Mouse (Mus musculus): ENCODE measurements around the gene Cep290. TPM values are rescaled to one million over a fixed set of nuclear protein-coding genes. Genes with fewer than 3 reads are reported as not detected.
A peak's percentile ranks its signal among the peaks of the same experiment; 100 is the strongest.

Cep290 gene
- polyA plus RNA-seq, 1 experiment from 2014 or later, result 4.4 TPM

GRCm38 (mm10) chr10:100588524-100588923, 101.2 kb downstream of the Cep290 start:
- no peaks in the 10 kb centered on the region for H3K9me3 ChIP-seq (ENCODE audit: low read length)
- H3K4me3 ChIP-seq (ENCODE audit: low read length), result peak overlapping the region; percentile 85
- H3K27ac ChIP-seq (ENCODE audit: low read length), result peak overlapping the region; percentile 77
- H3K4me2 ChIP-seq (replicated peaks; ENCODE audit: low read depth, low read length), result peak overlapping the region; percentile 78
- peaks cover 7% of the 10 kb centered on the region for H3K36me3 ChIP-seq (ENCODE audit: insufficient read depth, low read length)
- peak; percentile 39 for ATAC-seq (ENCODE audit: low FRiP score, low TSS enrichment)
- H3K27me3 ChIP-seq (ENCODE audit: insufficient read depth, low read length), result no peaks in the 10 kb centered on the region
- peak overlapping the region; percentile 86 for H3K9ac ChIP-seq (replicated peaks; ENCODE audit: low read length)
- H3K4me1 ChIP-seq (ENCODE audit: insufficient read depth, low read length), result peaks cover 3% of the 10 kb centered on the region; the same call in 1 of the 2 replicates
- 38% methylated on average over 7 of the region's 7 CpGs for WGBS

GRCm38 (mm10) chr10:100588932-100589388, 101.6 kb downstream of the Cep290 start:
- Histone ChIP-seq H3K27ac (ENCODE audit: low read length) (peak overlapping the region; percentile 77), H3K9me3 (ENCODE audit: low read length) (no peaks in the 10 kb centered on the region), H3K36me3 (ENCODE audit: insufficient read depth, low read length) (peaks cover 6% of the 10 kb centered on the region), H3K9ac (replicated peaks; ENCODE audit: low read length) (peak overlapping the region; percentile 86), H3K4me3 (ENCODE audit: low read length) (peak overlapping the region; percentile 85), H3K4me2 (replicated peaks; ENCODE audit: low read depth, low read length) (peak overlapping the region; percentile 78), H3K27me3 (ENCODE audit: insufficient read depth, low read length) (no peaks in the 10 kb centered on the region), H3K4me1 (ENCODE audit: insufficient read depth, low read length) (peaks cover 3% of the 10 kb centered on the region; the same call in 1 of the 2 replicates)
- ATAC-seq (ENCODE audit: low FRiP score, low TSS enrichment), result peak; percentile 99
- under 1% methylated on average over 31 of the region's 31 CpGs for WGBS

DNA sequence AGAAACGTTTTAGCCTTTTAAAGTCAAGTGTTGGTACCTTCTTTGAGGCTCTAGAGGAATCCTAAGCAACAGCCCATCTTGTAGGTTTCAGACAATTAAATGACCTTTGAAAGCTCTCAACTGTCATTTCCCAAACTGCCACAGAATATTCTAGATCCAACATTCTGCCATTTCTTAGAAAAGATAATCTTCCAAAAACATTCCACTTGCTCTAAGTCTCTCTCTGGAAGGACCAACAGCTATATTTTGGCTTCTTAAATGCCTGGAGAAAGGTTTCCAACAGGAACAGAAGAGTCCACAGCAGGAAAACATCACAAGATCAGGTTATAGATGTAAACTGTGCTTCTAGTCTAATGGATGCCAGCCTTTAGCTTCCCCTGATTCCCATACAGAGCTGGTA, 103.0 kb downstream of the Cep290 start, which contains the start of the genes 4930430F08Rik and 1700017N19Rik:
TSS of gene 4930430F08Rik (minus strand) at position 101 of the 400 bp plus-strand sequence.
TSS of gene 1700017N19Rik (plus strand) at position 162 of the 400 bp plus-strand sequence.
- ATAC-seq (ENCODE audit: low FRiP score, low TSS enrichment), result no peak

GRCm38 (mm10) chr10:100598339-100598738, 111.0 kb downstream of the Cep290 start:
- H3K4me1 ChIP-seq (ENCODE audit: insufficient read depth, low read length), result no peaks in the 10 kb centered on the region
- no peak overlapping the region for H3K4me2 ChIP-seq (replicated peaks; ENCODE audit: low read depth, low read length)
- WGBS, result 35% methylated on average over 3 of the region's 3 CpGs
- H3K27ac ChIP-seq (ENCODE audit: low read length), result no peak overlapping the region
- H3K4me3 ChIP-seq (ENCODE audit: low read length), result no peak overlapping the region
- H3K36me3 ChIP-seq (ENCODE audit: insufficient read depth, low read length), result no peaks in the 10 kb centered on the region
- H3K9me3 ChIP-seq (ENCODE audit: low read length), result no peaks in the 10 kb centered on the region
- H3K27me3 ChIP-seq (ENCODE audit: insufficient read depth, low read length), result no peaks in the 10 kb centered on the region
- peak; percentile 61 for ATAC-seq (ENCODE audit: low FRiP score, low TSS enrichment)
- H3K9ac ChIP-seq (replicated peaks; ENCODE audit: low read length), result no peak overlapping the region

More for the DNA sequence above, 103.0 kb downstream of the Cep290 start, which contains the start of the genes 4930430F08Rik and 1700017N19Rik:
- Histone ChIP-seq H3K4me3 (ENCODE audit: low read length) (peak within 1 kb of the TSS; percentile 85), H3K27ac (ENCODE audit: low read length) (no peak within 1 kb of the TSS), H3K36me3 (ENCODE audit: insufficient read depth, low read length) (no peaks in the 10 kb centered on the region), H3K4me1 (ENCODE audit: insufficient read depth, low read length) (peaks cover 3% of the 10 kb centered on the region; the same call in 1 of the 2 replicates), H3K9ac (replicated peaks; ENCODE audit: low read length) (no peak within 1 kb of the TSS), H3K27me3 (ENCODE audit: insufficient read depth, low read length) (no peaks in the 10 kb centered on the region), H3K9me3 (ENCODE audit: low read length) (no peaks in the 10 kb centered on the region), H3K4me2 (replicated peaks; ENCODE audit: low read depth, low read length) (peak within 1 kb of the TSS; percentile 78)
- 85% methylated on average over 1 of the region's 1 CpGs for WGBS

DNA sequence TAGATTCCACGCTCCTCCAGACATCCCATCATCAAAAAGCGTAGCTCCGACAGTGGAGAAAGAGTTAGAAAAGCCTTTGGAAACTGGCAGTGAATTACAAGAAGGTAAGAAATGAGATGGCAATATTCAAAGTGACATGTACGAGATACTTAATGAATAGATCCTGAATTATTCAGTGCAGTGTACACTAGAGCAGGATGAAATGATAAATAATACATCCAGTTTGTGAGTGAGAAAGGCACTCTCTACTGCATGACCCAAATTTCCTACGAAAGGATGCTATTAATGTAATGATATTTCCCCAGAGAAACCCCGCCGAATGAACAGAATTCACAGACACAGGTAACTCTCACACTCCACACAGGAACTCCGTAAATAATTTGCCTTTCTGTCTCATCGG, 116.2 kb downstream of the Cep290 start:
- H3K36me3 ChIP-seq (ENCODE audit: insufficient read depth, low read length), result no peaks in the 10 kb centered on the region
- no peaks in the 10 kb centered on the region for H3K4me1 ChIP-seq (ENCODE audit: insufficient read depth, low read length)
- no peak overlapping the region for H3K4me2 ChIP-seq (replicated peaks; ENCODE audit: low read depth, low read length)
- no peak overlapping the region for H3K4me3 ChIP-seq (ENCODE audit: low read length)
- ATAC-seq (ENCODE audit: low FRiP score, low TSS enrichment), result no peak
- H3K9ac ChIP-seq (replicated peaks; ENCODE audit: low read length), result no peak overlapping the region
- WGBS, result 91% methylated on average over 9 of the region's 9 CpGs
- H3K9me3 ChIP-seq (ENCODE audit: low read length), result no peaks in the 10 kb centered on the region
- no peak overlapping the region for H3K27ac ChIP-seq (ENCODE audit: low read length)
- H3K27me3 ChIP-seq (ENCODE audit: insufficient read depth, low read length), result no peaks in the 10 kb centered on the region

DNA sequence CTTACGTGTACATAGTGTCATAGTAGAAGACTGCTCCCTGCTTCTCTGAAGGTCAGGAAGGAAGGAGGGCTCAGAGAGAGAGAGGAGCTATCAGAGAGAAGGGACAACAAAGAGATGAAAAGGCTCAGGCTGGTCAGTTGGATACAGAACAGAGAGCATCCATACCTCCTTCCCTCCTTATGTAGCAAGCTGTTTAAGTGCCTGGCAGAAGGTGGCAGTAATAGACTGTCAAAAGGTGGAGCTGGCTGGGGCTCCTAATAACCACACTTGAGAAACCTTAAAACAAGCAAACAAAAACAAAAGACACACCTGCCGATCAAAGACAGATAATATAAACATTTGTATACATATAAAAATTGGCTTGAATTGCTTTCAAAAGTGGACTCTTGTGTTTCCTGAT, 116.9 kb downstream of the Cep290 start:
- Histone ChIP-seq H3K4me1 (ENCODE audit: insufficient read depth, low read length) (no peaks in the 10 kb centered on the region), H3K27ac (ENCODE audit: low read length) (no peak overlapping the region), H3K9me3 (ENCODE audit: low read length) (no peaks in the 10 kb centered on the region), H3K9ac (replicated peaks; ENCODE audit: low read length) (no peak overlapping the region), H3K4me3 (ENCODE audit: low read length) (no peak overlapping the region), H3K36me3 (ENCODE audit: insufficient read depth, low read length) (no peaks in the 10 kb centered on the region), H3K4me2 (replicated peaks; ENCODE audit: low read depth, low read length) (no peak overlapping the region), H3K27me3 (ENCODE audit: insufficient read depth, low read length) (no peaks in the 10 kb centered on the region)
- no peak for ATAC-seq (ENCODE audit: low FRiP score, low TSS enrichment)
- WGBS, result 50% methylated on average over 2 of the region's 2 CpGs

GRCm38 (mm10) chr10:100617233-100617903, 130.0 kb downstream of the Cep290 start:
- Histone ChIP-seq H3K27me3 (ENCODE audit: insufficient read depth, low read length) (no peaks in the 10 kb centered on the region), H3K9me3 (ENCODE audit: low read length) (no peaks in the 10 kb centered on the region), H3K9ac (replicated peaks; ENCODE audit: low read length) (no peak overlapping the region), H3K27ac (ENCODE audit: low read length) (no peak overlapping the region), H3K4me3 (ENCODE audit: low read length) (no peak overlapping the region), H3K4me2 (replicated peaks; ENCODE audit: low read depth, low read length) (no peak overlapping the region), H3K36me3 (ENCODE audit: insufficient read depth, low read length) (no peaks in the 10 kb centered on the region), H3K4me1 (ENCODE audit: insufficient read depth, low read length) (no peaks in the 10 kb centered on the region)
- ATAC-seq (ENCODE audit: low FRiP score, low TSS enrichment), result no peak
- WGBS, result 90% methylated on average over 6 of the region's 6 CpGs

GRCm38 (mm10) chr10:100619474-100619873, 132.1 kb downstream of the Cep290 start:
- Histone ChIP-seq H3K4me2 (replicated peaks; ENCODE audit: low read depth, low read length) (no peak overlapping the region), H3K36me3 (ENCODE audit: insufficient read depth, low read length) (no peaks in the 10 kb centered on the region), H3K9me3 (ENCODE audit: low read length) (no peaks in the 10 kb centered on the region), H3K4me3 (ENCODE audit: low read length) (no peak overlapping the region), H3K27ac (ENCODE audit: low read length) (no peak overlapping the region), H3K4me1 (ENCODE audit: insufficient read depth, low read length) (no peaks in the 10 kb centered on the region), H3K27me3 (ENCODE audit: insufficient read depth, low read length) (no peaks in the 10 kb centered on the region), H3K9ac (replicated peaks; ENCODE audit: low read length) (no peak overlapping the region)
- 87% methylated on average over 7 of the region's 7 CpGs for WGBS
- ATAC-seq (ENCODE audit: low FRiP score, low TSS enrichment), result no peak

GRCm38 (mm10) chr10:100620040-100620439, 132.7 kb downstream of the Cep290 start:
- Histone ChIP-seq H3K9ac (replicated peaks; ENCODE audit: low read length) (no peak overlapping the region), H3K4me2 (replicated peaks; ENCODE audit: low read depth, low read length) (no peak overlapping the region), H3K27ac (ENCODE audit: low read length) (no peak overlapping the region), H3K36me3 (ENCODE audit: insufficient read depth, low read length) (no peaks in the 10 kb centered on the region), H3K9me3 (ENCODE audit: low read length) (no peaks in the 10 kb centered on the region), H3K27me3 (ENCODE audit: insufficient read depth, low read length) (no peaks in the 10 kb centered on the region), H3K4me3 (ENCODE audit: low read length) (no peak overlapping the region), H3K4me1 (ENCODE audit: insufficient read depth, low read length) (no peaks in the 10 kb centered on the region)
- WGBS, result 91% methylated on average over 12 of the region's 12 CpGs
- no peak for ATAC-seq (ENCODE audit: low FRiP score, low TSS enrichment)

DNA sequence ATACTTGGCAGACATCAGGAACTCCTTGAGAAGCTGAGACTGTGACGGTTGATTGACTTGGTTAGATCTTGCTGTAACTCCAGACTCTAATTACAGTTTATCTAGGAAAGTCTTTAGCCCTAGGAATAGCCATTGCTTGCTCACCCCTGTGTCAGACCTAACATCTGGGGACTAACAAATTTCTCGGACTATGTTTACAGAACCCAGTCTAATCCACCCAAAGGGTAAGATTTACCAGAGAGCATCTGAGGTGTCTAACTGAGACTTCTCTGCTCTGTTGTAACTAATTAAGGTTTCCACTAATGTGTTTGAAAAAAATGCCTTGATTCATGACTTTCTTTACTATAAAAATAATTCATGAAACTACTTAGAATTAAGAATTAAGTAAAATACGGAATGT, 135.1 kb downstream of the Cep290 start:
- WGBS, result 25% methylated on average over 3 of the region's 3 CpGs
- Histone ChIP-seq H3K27ac (ENCODE audit: low read length) (no peak overlapping the region), H3K36me3 (ENCODE audit: insufficient read depth, low read length) (no peaks in the 10 kb centered on the region), H3K4me1 (ENCODE audit: insufficient read depth, low read length) (no peaks in the 10 kb centered on the region), H3K9ac (replicated peaks; ENCODE audit: low read length) (no peak overlapping the region), H3K9me3 (ENCODE audit: low read length) (no peaks in the 10 kb centered on the region), H3K4me2 (replicated peaks; ENCODE audit: low read depth, low read length) (no peak overlapping the region), H3K27me3 (ENCODE audit: insufficient read depth, low read length) (no peaks in the 10 kb centered on the region), H3K4me3 (ENCODE audit: low read length) (no peak overlapping the region)
- peak; percentile 39; the same call in 1 of the 2 replicates for ATAC-seq (ENCODE audit: low FRiP score, low TSS enrichment)

Data from kidney, embryonic 16.5 days (tissue).